Mouse (Mus musculus): ENCODE results near the gene Olfml2a. TPM values are rescaled to one million over a fixed set of nuclear protein-coding genes. Genes with fewer than 3 reads are reported as not detected.

The Olfml2a gene
- total RNA-seq (2023), result not detected

DNA sequence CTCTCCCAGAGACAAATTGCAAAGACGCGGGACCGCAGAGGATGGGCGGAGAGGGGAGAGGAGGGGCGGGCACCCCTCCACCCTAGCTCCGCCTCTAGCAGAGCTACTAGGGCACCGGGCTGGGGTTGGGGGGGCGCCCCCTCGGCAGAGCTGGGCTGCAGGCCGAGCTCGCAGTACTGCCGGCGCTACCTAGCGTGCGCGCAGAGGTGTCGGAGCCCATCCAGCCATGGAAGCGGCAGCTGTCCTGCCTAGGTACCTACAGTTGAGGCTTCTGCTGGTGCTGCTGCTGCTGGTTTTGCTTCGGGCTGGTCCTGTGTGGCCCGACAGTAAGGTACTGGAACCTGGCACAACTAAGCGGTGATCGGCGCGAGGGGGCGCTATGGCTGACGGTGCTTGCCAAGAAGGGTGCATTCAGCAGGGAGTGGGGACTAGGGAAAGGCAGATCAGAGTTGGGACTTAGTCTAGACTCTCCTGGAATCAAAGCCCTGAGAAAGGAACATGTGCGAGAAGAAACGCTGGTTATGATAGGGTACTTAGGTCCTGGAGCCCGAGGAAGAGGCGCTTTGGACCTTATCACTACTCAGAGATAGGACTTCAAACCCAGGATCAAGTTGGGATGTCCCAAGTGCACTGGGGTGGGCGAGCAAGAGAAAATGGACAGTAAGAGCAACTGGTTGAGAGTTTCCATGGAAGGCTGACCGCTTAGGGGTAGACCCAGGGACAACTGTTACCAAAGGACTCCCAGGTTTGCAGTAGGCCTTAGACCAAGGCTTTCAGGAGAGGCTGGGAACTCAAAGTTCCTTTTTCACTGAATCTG lies at the start of gene Olfml2a:
Gene Olfml2a (plus strand): TSS at position 128 of the 817 bp plus-strand sequence.

DNA sequence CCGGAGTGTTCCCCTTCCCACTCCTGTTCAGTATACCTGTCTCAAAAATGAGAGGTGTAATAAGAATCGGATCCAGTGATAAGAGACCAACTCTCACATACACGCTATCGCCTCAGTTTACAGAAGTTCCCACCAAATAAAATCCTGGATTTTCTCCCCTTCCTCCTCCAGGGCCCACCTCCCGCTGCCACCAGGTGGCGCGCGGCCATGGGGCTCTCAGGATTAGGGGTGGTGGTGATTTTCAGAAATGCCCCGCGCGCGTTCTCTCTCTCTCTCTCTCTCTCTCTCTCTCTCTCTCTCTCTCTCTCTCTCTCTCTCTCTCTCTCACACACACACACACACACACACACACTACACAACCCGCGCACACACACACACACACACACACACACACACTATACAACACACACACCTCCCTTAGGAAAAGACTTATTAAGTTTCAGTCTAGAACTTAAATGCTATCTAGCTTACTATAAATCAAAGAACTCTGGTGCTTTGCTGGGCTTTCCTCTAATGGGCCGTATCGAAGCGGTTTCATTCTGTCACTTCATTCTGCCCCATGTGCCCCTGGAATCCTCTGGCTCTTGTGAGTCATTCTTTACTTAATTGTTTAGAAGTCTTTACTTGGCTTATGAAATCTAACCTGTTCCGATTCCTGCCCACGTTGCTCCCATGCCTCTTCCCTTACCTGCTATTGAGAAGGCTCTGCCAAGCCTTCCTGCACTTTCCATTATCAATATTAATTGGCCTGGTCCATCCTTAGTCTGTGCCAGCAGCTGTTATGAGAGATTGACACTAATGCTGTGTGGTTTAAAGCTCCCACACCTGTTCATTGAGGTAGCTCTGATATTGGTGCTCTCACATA lies 4.4 kb upstream of the Olfml2a start, which contains the start of gene Nr6a1:
Gene Nr6a1 (minus strand): TSS at position 574 of the 865 bp plus-strand sequence.

DNA sequence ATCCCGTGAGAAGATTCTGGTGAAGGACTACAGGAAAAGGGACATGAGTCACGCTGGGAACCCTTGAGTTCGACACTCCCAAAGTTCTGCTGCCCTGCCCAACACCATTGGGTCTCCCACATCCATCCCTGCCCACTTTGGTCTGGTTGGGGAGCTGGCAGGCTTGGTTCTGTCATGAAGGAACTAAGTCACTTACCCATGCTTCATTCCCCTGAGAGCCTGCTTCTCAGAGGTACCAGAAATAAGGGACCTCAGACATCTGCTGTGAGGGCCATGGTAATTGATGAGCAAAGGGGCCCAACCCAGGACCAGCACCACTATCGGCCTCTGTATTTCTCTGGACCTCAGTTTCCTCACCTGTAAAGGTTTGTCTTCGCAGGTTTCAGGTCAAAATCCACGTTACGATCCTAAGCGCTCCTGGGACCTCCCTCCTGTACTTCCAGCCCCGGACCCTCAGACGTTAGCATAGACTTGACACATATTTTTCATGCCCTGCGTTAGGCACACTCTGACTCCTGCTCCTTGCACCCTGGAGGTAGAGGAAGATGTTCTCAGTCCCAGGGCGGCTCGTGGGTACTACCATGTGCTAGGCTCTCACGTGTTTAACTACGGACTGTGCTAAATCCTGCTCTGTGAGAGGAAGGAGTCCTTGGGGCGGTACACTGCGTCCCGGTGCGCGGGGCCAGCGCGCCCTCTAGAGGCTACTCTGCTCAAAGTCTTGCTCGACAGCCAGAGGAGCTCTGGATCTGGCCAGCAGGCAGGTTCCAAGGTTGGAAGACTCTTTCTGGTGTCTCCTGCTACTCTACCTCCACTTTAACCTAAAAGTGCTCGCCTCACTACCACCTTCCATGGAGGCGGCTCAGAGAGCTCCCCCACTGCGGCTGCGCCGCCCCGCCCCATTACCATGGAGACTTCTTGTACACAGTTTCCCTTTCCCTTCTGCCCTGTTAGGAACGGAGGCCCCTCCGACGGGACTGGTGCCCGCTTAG lies 65.9 kb downstream of the Olfml2a start, which contains the start of gene Wdr38:
Gene Wdr38 (plus strand): TSS at position 91 of the 989 bp plus-strand sequence.

DNA sequence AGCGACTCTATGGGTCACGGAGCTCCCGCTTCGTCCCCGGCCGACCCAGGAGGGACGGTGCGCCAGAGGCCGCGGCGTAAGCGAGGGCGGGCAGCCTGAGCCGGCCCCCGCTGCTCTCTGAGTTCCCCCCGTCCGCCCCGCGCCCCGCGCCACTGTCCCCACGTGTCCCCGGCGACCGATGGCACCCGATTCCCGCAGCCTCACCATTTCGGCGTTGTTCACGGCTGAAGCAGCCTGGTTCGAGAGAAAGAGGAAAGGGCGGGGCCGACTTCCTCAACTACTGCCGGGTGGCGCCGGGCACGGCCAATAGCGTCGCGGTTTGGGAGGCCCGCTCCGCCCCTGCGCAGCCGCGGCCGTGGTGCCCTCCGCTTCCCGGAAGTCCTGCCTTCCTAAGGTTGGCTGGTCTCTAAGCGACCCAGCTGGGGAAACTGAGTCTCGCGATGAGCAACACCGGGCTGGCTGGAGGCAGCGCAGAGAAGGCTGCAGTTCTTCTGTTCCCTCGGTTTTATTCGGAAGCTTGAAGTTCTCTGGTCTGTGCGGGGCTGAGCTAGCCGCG lies 73.2 kb downstream of the Olfml2a start, which contains the start of gene Arpc5l:
Gene Arpc5l (plus strand): TSS at position 469 of the 556 bp plus-strand sequence.

DNA sequence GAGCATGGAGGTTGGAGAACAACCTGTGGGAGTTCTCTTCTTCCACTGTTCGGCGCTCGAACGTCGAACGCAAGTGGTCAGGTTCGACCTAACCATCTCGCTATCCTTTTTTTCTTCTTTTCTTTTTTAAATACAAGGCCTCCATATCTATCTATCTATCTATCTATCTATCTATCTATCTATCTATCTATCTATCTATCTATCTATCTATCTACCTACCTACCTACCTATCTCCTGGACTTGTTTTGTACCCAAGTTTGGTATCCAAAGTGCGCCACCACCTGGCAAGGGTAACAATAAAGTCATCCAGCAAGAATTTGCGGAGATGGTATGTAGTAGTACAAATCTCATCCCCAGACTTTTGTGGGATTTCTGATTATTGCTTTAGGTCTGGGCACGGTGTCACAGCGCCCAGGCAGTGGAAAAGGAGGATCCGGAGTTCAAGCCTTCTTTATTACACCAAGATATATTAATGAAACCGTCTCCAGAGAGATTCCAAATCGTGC lies 73.8 kb downstream of the Olfml2a start, which contains the start of gene Rpl35:
Gene Rpl35 (minus strand): TSS at position 51 of the 506 bp plus-strand sequence.

Other genes with a start within 250 kb of the Olfml2a start
- gene Nr5a1, start 217.4 kb upstream of the Olfml2a start, total RNA-seq (2023), result not detected
- 1 to 10 TPM; 2.2 to 2.4 TPM for gene Nr6a1, start 4.3 kb upstream of the Olfml2a start, total RNA-seq (2023)
- gene Wdr38, start 65.5 kb downstream of the Olfml2a start, total RNA-seq (2023), result under 1 TPM; 0.52 to 0.62 TPM
- 100 to 1,000 TPM; 202 to 222 TPM for gene Arpc5l, start 73.4 kb downstream of the Olfml2a start, total RNA-seq (2023)
- gene Rpl35, start 73.6 kb downstream of the Olfml2a start, total RNA-seq (2023), result 100 to 1,000 TPM; 716 to 808 TPM
- 10 to 100 TPM; 35.6 to 41.4 TPM for gene Golga1, start 133.6 kb downstream of the Olfml2a start, total RNA-seq (2023)

All from B cell, adult 67 days (primary cell).